14 mouse cellular contexts compared by ENCODE assay signal in genomic region chr5:101023784-101024183, GRCm38 (mm10).
A peak's percentile ranks its signal among the peaks of the same experiment; 100 is the strongest.
DNase-seq lines count a peak whose midpoint lies in the region; ATAC-seq lines count a peak whose summit lies in the region.
"Had no signal": no experiment of that assay in that cellular context is flagged by ENCODE, and none has a peak within 500 bp of the region (broad histone marks: within the 10 kb centered on the region; RNA-seq: fewer than 3 reads in every experiment).

No protein-coding gene starts in this region.

- 54% methylated on average over 8 of the region's 8 CpGs for WGBS in hindbrain, embryonic 10.5 days
- WGBS in hindbrain, embryonic 13.5 days, result 46% methylated on average over 8 of the region's 8 CpGs
- WGBS in forebrain, embryonic 16.5 days, result 9% methylated on average over 8 of the region's 8 CpGs
- 41% methylated on average over 8 of the region's 8 CpGs for WGBS in midbrain, embryonic 11.5 days

- no peaks in the 10 kb centered on the region for H3K9me3 ChIP-seq in hindbrain, embryonic 10.5 days
- no peaks in the 10 kb centered on the region for H3K9me3 ChIP-seq in hindbrain, embryonic 13.5 days
- no peaks in the 10 kb centered on the region for H3K9me3 ChIP-seq in forebrain, embryonic 16.5 days (ENCODE audit: control insufficient read depth, low read length)
- H3K9me3 ChIP-seq in midbrain, embryonic 11.5 days (ENCODE audit: control insufficient read depth, low read length), result no peaks in the 10 kb centered on the region
- H3K9me3 ChIP-seq: embryonic facial prominence, embryonic 15.5 days; liver, embryonic 13.5 days; neural tube, embryonic 15.5 days had no signal

- H3K4me2 ChIP-seq in hindbrain, embryonic 13.5 days, result no peak overlapping the region
- peak overlapping the region; percentile 0; the same call in 1 of the 2 replicates for H3K4me2 ChIP-seq in forebrain, embryonic 16.5 days (ENCODE audit: low read length)
- no peak overlapping the region for H3K4me2 ChIP-seq in midbrain, embryonic 11.5 days
- H3K4me2 ChIP-seq: embryonic facial prominence, embryonic 15.5 days; heart, embryonic 11.5 days; liver, embryonic 13.5 days; neural tube, embryonic 15.5 days had no signal

- no peaks in the 10 kb centered on the region for H3K36me3 ChIP-seq in hindbrain, embryonic 10.5 days
- no peaks in the 10 kb centered on the region for H3K36me3 ChIP-seq in hindbrain, embryonic 13.5 days
- H3K36me3 ChIP-seq in forebrain, embryonic 16.5 days (ENCODE audit: control insufficient read depth, insufficient read depth), result no peaks in the 10 kb centered on the region
- no peaks in the 10 kb centered on the region for H3K36me3 ChIP-seq in midbrain, embryonic 11.5 days (ENCODE audit: control insufficient read depth, insufficient read depth, low read length)
- H3K36me3 ChIP-seq: embryonic facial prominence, embryonic 15.5 days; liver, embryonic 13.5 days; neural tube, embryonic 15.5 days had no signal

- peaks cover 10% of the 10 kb centered on the region; the same call in 1 of the 2 replicates for H3K4me1 ChIP-seq in hindbrain, embryonic 10.5 days (replicated peaks)
- H3K4me1 ChIP-seq in hindbrain, embryonic 13.5 days (replicated peaks), result 0 out of 2 replicates have a peak, but pooled peaks cover 4% of the 10 kb centered on the region
- H3K4me1 ChIP-seq in forebrain, embryonic 16.5 days (replicated peaks; ENCODE audit: control insufficient read depth, insufficient read depth, low read length), result no peaks in the 10 kb centered on the region
- H3K4me1 ChIP-seq in midbrain, embryonic 11.5 days (ENCODE audit: control insufficient read depth, insufficient read depth, low read length), result no peaks in the 10 kb centered on the region
- H3K4me1 ChIP-seq: liver, embryonic 13.5 days had no signal

- ATAC-seq in hindbrain, embryonic 13.5 days (ENCODE audit: low FRiP score), result no peak
- ATAC-seq in forebrain, embryonic 16.5 days, result peak; percentile 85
- ATAC-seq in midbrain, embryonic 11.5 days (ENCODE audit: low FRiP score), result no peak

- no peak overlapping the region for H3K9ac ChIP-seq in hindbrain, embryonic 13.5 days
- no peak overlapping the region for H3K9ac ChIP-seq in forebrain, embryonic 16.5 days (replicated peaks; ENCODE audit: low read depth, low read length)
- no peak overlapping the region for H3K9ac ChIP-seq in midbrain, embryonic 11.5 days (ENCODE audit: low read length)
- H3K9ac ChIP-seq: embryonic facial prominence, embryonic 15.5 days; liver, embryonic 13.5 days; neural tube, embryonic 15.5 days had no signal

- no peak overlapping the region for H3K4me3 ChIP-seq in hindbrain, embryonic 10.5 days
- H3K4me3 ChIP-seq in hindbrain, embryonic 13.5 days, result no peak overlapping the region
- H3K4me3 ChIP-seq in forebrain, embryonic 16.5 days (replicated peaks; ENCODE audit: low read length), result no peak overlapping the region
- no peak overlapping the region for H3K4me3 ChIP-seq in midbrain, embryonic 11.5 days (ENCODE audit: low read depth, low read length)
- H3K4me3 ChIP-seq: embryonic facial prominence, embryonic 15.5 days; liver, embryonic 13.5 days; neural tube, embryonic 15.5 days had no signal

- H3K27ac ChIP-seq in hindbrain, embryonic 10.5 days, result no peak overlapping the region
- H3K27ac ChIP-seq in hindbrain, embryonic 13.5 days, result no peak overlapping the region
- H3K27ac ChIP-seq in forebrain, embryonic 16.5 days (ENCODE audit: low read length), result no peak overlapping the region
- no peak overlapping the region for H3K27ac ChIP-seq in midbrain, embryonic 11.5 days (ENCODE audit: low read depth, low read length)
- H3K27ac ChIP-seq: embryonic facial prominence, embryonic 15.5 days; liver, embryonic 13.5 days; neural tube, embryonic 15.5 days had no signal

- peaks cover 37% of the 10 kb centered on the region for H3K27me3 ChIP-seq in hindbrain, embryonic 10.5 days (ENCODE audit: insufficient read depth, poor library complexity, severe bottlenecking)
- peaks cover 56% of the 10 kb centered on the region for H3K27me3 ChIP-seq in hindbrain, embryonic 13.5 days
- H3K27me3 ChIP-seq in forebrain, embryonic 16.5 days (replicated peaks; ENCODE audit: control insufficient read depth, insufficient read depth, low read length), result 0 out of 2 replicates have a peak, but pooled peaks cover 3% of the 10 kb centered on the region
- H3K27me3 ChIP-seq in midbrain, embryonic 11.5 days (ENCODE audit: control insufficient read depth, insufficient read depth, low read length), result no peaks in the 10 kb centered on the region; the same call in 1 of the 2 replicates
- H3K27me3 ChIP-seq: CH12.LX; embryonic facial prominence, embryonic 15.5 days; liver, embryonic 13.5 days had no signal

- peak; percentile 2 for DNase-seq in hindbrain, embryonic 10.5 days (ENCODE audit: low spot score)
- DNase-seq in adipocyte (ENCODE audit: low spot score) (peak; percentile 25), liver (no peak)
- DNase-seq in midbrain, embryonic 11.5 days (ENCODE audit: low spot score, missing footprints), result peak; percentile 88
- DNase-seq in thymus, adult 18-20 months, result no peak
- no peak for DNase-seq in lung, postnatal 10 days
- DNase-seq: adrenal gland, adult 2 months; liver, embryonic 13.5 days had no signal

Comparison
In these comparisons a context has a peak if more than half of its experiments do, and no peak if none do; other contexts are left out.
1. DNase-seq: peak in hindbrain, embryonic 10.5 days (single experiment), adipocyte (single experiment) and midbrain, embryonic 11.5 days (single experiment); none in thymus, adult 18-20 months (0 of 2), liver (single experiment) and lung, postnatal 10 days (single experiment).